Mouse (Mus musculus) midbrain, embryonic 13.5 days (tissue): ENCODE results near the gene Tes. TPM values are rescaled to one million over a fixed set of nuclear protein-coding genes. Genes with fewer than 3 reads are reported as not detected.
A peak's percentile ranks its signal among the peaks of the same experiment; 100 is the strongest.
"Not testable (repeated sequence)": the region's sequence is repeated elsewhere in the genome, so short reads cannot be mapped to it uniquely, and the experiment has no call there.

ENCODE experiments used
- ATAC-seq: fragments of 200-750 bp; cut with Nextera tagmentation; 2 replicates; pipeline ENCODE4 v1.8.0; 2017; ENCODE audit warnings: mild to moderate bottlenecking, moderate TSS enrichment, moderate library complexity
- H3K27ac ChIP-seq: fragments of 300-500 bp; sonication (generic); 2 replicates; pipeline ENCODE4 v1.5.1; 2015; ENCODE audit warnings: inconsistent platforms, mild to moderate bottlenecking, moderate library complexity
- H3K27me3 ChIP-seq: fragments of 300-500 bp; sonication (generic); 2 replicates; pipeline ENCODE4 v1.6.1; 2015; ENCODE audit warnings: mild to moderate bottlenecking, inconsistent platforms
- H3K36me3 ChIP-seq: fragments of 300-500 bp; sonication (generic); 2 replicates; pipeline ENCODE4 v1.6.1; 2015; ENCODE audit warnings: mild to moderate bottlenecking, inconsistent platforms
- H3K4me1 ChIP-seq: fragments of 300-500 bp; sonication (generic); replicated peaks from 2 replicates; pipeline ENCODE4 v1.6.1; 2015; ENCODE audit warnings: inconsistent platforms
- H3K4me2 ChIP-seq: fragments of 300-500 bp; sonication (generic); replicated peaks from 2 replicates; pipeline ENCODE4 v1.6.1; 2015; ENCODE audit warnings: moderate library complexity, mild to moderate bottlenecking, inconsistent platforms
- H3K4me3 ChIP-seq: fragments of 300-500 bp; sonication (generic); replicated peaks from 2 replicates; pipeline ENCODE4 v1.5.1; 2015; ENCODE audit warnings: mild to moderate bottlenecking, inconsistent platforms
- H3K9ac ChIP-seq: fragments of 300-500 bp; sonication (generic); replicated peaks from 2 replicates; pipeline ENCODE4 v1.6.1; 2015; ENCODE audit warnings: mild to moderate bottlenecking, inconsistent platforms
- H3K9me3 ChIP-seq: fragments of 300-500 bp; sonication (generic); 2 replicates; pipeline ENCODE4 v1.6.1; 2016; ENCODE audit warnings: mild to moderate bottlenecking, inconsistent platforms
- WGBS: fragments of 180-500 bp; shearing (Covaris S2); methylation state at CpG from one replicate; pipeline ENCODE4 v1.1.7; 2015; 5-methylcytosine and 5-hydroxymethylcytosine counted together
- polyA plus RNA-seq: library from polyadenylated mRNA; unstranded; fragments of >200 nt; fragmentation: Nextera tagmentation; extraction: Ambion mirVana; gene quantifications from 2 replicates; pipeline ENCODE4 v1.2.1, GENCODE M21; 2015

Tes gene
- polyA plus RNA-seq, 1 experiment from 2014 or later = 25.5 TPM

DNA sequence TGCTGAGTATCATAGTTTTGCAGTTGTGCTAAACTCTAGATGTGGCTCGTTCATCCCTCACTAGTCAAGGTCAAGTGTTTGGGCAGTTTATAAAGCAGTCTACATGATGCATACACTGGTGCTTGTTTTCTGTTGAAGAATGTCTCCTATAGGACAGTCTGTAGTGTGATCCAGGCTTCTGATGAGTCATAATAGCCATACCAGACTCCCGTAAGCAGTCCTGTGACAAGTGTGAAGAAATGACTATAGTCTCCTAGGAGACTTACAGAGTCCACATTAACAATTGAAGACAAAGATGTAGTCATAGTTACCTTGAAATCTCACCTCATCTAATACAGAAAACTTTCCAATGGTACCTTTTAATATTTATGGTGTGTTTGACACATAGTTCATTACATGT lies 4.8 kb upstream of the Tes start:
- Histone ChIP-seq H3K36me3 (no peaks in the 10 kb centered on the region), H3K4me2 (no peak overlapping the region), H3K4me1 (no peaks in the 10 kb centered on the region), H3K27me3 (peaks cover 6% of the 10 kb centered on the region; the same call in 1 of the 2 replicates), H3K9me3 (no peaks in the 10 kb centered on the region), H3K9ac (no peak overlapping the region), H3K27ac (no peak overlapping the region), H3K4me3 (no peak overlapping the region)
- ATAC-seq = no peak
- 86% methylated on average over 2 of the region's 2 CpGs for WGBS

- WGBS = 88% methylated on average over 4 of the region's 4 CpGs
- not testable (repeated sequence) for ATAC-seq
Measured at GRCm38 (mm10) chr6:17061826-17062225, 3.1 kb upstream of the Tes start.

GRCm38 (mm10) chr6:17062366-17062765 lies 2.6 kb upstream of the Tes start:
- H3K9ac ChIP-seq = no peak overlapping the region
- no peaks in the 10 kb centered on the region for H3K36me3 ChIP-seq
- H3K9me3 ChIP-seq = no peaks in the 10 kb centered on the region
- H3K27ac ChIP-seq = no peak overlapping the region
- 90% methylated on average over 6 of the region's 6 CpGs for WGBS
- H3K4me1 ChIP-seq = peaks cover 5% of the 10 kb centered on the region
- H3K4me3 ChIP-seq = no peak overlapping the region
- H3K4me2 ChIP-seq = no peak overlapping the region
- ATAC-seq = no peak
- H3K27me3 ChIP-seq = peaks cover 6% of the 10 kb centered on the region; the same call in 1 of the 2 replicates

More at GRCm38 (mm10) chr6:17061826-17062225, 3.1 kb upstream of the Tes start:
- H3K9ac ChIP-seq, H3K4me2 ChIP-seq, H3K36me3 ChIP-seq, H3K9me3 ChIP-seq, H3K27me3 ChIP-seq, H3K27ac ChIP-seq, H3K4me3 ChIP-seq, H3K4me1 ChIP-seq: not testable (repeated sequence)

DNA sequence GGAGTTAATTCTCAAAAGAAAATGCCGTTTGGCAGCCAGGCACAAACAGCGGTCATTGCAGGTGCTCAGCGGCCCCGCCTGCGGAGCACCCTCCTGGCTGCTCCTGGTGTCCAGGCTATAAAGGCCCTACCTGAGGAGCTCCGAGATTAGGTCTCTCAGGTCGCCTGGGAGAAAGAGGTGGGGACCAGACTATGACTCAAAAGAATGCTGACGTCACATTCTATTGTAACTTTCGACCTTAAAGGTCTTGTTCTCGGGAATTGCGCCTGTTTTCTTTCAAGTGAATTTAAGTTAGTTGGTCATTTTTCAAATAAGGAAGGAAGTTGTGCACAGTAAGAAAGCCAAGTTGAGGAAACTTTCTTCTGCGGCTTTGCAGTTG lies 831 bp downstream of the Tes start:
- Histone ChIP-seq H3K4me1 (peaks cover 5% of the 10 kb centered on the region), H3K4me3 (peak overlapping the region; percentile 69), H3K9me3 (no peaks in the 10 kb centered on the region), H3K27me3 (peaks cover 6% of the 10 kb centered on the region; the same call in 1 of the 2 replicates), H3K27ac (no peak overlapping the region), H3K36me3 (no peaks in the 10 kb centered on the region), H3K9ac (peak overlapping the region; percentile 77), H3K4me2 (peak overlapping the region; percentile 73)
- 6% methylated on average over 12 of the region's 12 CpGs for WGBS
- ATAC-seq = peak; percentile 66

DNA sequence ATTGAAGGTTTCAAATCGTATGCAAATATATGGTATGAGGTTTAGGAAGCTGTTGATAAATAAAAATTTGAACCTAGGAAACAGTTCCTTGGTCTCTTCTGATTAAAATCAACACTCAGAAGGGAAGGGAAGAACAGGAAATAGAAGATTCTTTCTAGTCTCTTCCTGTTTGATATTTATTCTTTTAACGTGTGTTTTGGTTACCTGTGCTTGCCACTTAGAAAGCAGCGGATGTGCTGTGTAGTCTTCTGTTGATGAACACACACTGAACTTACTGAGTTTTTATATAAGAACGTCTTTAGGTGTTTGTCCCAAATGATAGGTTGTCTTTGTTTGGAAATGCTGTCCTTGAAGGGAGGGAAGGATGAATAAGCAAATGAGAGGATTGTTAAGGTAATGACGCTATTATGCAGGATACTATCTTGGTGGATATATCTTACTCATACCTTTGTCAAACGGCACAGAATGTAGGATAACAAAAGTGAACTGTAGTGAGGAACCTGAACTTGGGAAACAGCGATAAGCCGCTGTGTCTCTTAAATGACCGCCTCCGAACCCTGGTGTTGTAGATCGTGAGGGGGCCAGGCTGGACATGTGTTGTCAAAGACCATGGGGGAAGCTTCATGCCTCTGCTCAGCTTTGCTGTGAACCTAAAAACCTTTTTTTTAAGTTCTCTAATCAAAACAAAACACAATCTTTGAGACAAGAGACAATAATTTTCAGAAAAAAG lies 1.4 kb downstream of the Tes start:
- no peaks in the 10 kb centered on the region for H3K9me3 ChIP-seq
- H3K36me3 ChIP-seq = no peaks in the 10 kb centered on the region
- peaks cover 5% of the 10 kb centered on the region for H3K4me1 ChIP-seq
- no peak for ATAC-seq
- H3K9ac ChIP-seq = no peak overlapping the region
- peak overlapping the region; percentile 73 for H3K4me2 ChIP-seq
- WGBS = 64% methylated on average over 11 of the region's 11 CpGs
- peak overlapping the region; percentile 69 for H3K4me3 ChIP-seq
- H3K27ac ChIP-seq = no peak overlapping the region
- peaks cover 6% of the 10 kb centered on the region; the same call in 1 of the 2 replicates for H3K27me3 ChIP-seq

DNA sequence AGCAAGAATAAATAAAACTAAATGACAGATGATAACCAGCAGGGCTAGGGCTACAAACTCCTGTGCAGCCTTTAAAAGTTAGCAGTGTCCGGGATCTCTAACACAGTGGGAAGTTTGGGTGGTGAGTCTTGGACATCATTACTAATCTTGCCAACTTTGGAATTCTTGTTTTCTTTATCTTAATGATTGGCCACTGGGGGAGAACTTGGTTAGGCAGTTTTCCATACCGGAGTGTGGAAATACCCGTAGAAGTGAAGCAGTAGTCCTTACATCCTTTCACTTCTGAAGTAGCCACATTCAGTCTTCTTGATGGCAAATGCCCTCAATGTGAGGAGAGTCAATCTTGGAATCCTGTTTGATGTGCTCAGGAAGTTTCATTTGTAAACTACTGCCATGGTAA lies 7.0 kb downstream of the Tes start:
- WGBS = 97% methylated on average over 3 of the region's 3 CpGs
- Histone ChIP-seq H3K4me3 (no peak overlapping the region), H3K36me3 (no peaks in the 10 kb centered on the region), H3K27me3 (no peaks in the 10 kb centered on the region), H3K9ac (no peak overlapping the region), H3K4me2 (no peak overlapping the region), H3K27ac (no peak overlapping the region), H3K9me3 (no peaks in the 10 kb centered on the region), H3K4me1 (no peaks in the 10 kb centered on the region)
- no peak for ATAC-seq

DNA sequence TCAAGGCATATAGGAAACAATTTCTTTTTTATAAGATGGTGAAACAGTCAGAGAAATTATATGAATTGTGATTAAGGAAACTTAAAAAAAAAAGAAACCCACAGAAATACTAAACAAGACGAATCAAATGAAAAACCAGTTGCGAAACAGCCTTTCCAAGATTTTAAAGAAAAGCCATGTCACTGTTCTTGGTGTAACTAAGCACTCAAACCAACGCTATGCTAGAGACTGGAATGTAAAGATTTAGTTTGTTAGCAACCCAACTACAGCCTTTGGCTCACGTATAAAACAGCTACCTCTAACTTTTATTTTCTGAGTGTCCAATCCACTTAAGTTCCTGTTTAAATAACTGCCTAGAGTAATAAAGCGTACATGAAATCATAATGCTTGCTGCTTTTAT lies 7.4 kb downstream of the Tes start:
- ATAC-seq = no peak
- WGBS = 92% methylated on average over 5 of the region's 5 CpGs
- Histone ChIP-seq H3K27ac (no peak overlapping the region), H3K4me2 (no peak overlapping the region), H3K4me1 (peaks cover 2% of the 10 kb centered on the region; the same call in 1 of the 2 replicates), H3K36me3 (no peaks in the 10 kb centered on the region), H3K9ac (no peak overlapping the region), H3K9me3 (no peaks in the 10 kb centered on the region), H3K4me3 (no peak overlapping the region), H3K27me3 (no peaks in the 10 kb centered on the region)

DNA sequence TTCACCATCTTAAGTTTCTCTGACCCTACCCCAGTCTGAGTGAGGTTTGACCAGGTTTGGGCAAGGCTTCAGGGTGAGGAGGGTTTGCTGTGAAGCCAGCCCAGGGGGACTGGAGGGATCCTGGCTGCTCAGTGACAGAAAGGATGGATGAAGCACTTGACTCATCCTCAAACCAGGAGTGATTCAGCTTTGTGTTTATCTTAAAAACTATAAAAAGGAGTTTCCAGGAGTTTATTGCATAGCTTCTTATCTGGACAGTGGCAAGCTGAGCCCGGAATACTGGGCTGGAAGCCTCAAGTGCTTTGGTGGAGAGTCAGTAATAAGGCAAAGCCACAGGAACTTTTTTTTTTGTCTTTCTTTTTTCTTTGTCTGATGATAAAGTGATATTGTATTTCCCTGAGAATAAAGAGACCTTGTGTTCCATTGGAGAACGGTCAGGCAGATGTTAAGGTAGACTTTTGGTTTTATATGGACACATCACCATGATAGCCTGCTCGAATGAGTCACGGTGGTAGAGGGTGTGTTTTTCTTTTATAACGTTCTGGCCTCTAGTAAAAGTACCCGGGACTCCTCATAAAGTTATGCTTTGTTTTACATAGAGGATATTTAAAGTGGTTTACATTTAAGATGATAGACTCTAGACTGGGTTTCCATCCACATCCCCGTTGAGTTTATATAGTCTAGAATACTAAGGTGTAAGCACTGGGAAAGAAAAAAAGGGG lies 8.0 kb downstream of the Tes start:
- Histone ChIP-seq H3K9me3 (no peaks in the 10 kb centered on the region), H3K36me3 (no peaks in the 10 kb centered on the region), H3K27me3 (no peaks in the 10 kb centered on the region), H3K4me1 (peaks cover 8% of the 10 kb centered on the region), H3K27ac (no peak overlapping the region), H3K4me3 (no peak overlapping the region), H3K4me2 (no peak overlapping the region), H3K9ac (no peak overlapping the region)
- ATAC-seq = no peak
- WGBS = 91% methylated on average over 7 of the region's 7 CpGs

DNA sequence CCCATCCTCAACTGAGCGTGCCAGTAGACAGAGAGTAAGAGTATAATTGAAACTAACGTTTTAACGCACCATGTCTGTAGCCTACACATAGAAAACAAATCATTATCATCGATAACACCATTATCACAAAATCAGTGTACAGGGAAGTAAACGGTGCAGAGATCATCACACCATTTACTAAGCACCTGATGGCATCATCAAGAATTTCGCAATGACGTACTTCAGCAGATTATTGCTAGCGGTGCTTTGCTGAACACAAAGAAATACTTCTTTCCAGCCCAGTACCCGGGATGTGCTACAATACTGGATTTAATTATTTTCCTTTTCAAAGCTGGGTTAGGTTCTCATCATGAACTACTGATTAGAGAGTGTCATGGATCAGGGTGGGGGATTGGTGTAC lies 12.3 kb downstream of the Tes start:
- Histone ChIP-seq H3K9ac (no peak overlapping the region), H3K4me2 (no peak overlapping the region), H3K27me3 (no peaks in the 10 kb centered on the region), H3K36me3 (no peaks in the 10 kb centered on the region), H3K4me3 (no peak overlapping the region), H3K4me1 (peaks cover 9% of the 10 kb centered on the region), H3K9me3 (no peaks in the 10 kb centered on the region), H3K27ac (no peak overlapping the region)
- ATAC-seq = no peak
- WGBS = 63% methylated on average over 9 of the region's 9 CpGs

DNA sequence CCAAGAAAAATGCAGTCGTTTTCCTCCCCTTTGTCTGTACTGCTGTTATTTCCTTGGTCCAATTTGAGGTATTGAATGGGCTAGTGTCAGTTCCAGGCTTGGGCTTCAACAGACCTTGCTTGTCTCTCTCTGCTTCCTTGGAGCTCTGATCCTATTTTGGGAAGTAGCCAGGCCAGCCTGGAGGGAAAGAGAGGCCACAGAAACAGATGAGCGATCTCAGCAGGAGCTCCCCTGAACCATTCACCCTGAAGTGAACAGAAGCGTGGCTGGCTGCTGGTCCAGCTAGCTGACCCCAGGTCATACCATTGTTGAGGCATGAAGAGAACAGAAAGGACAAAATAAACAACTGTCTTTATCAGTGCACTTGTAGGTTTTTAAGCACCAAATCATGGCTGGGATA lies 12.8 kb downstream of the Tes start:
- no peaks in the 10 kb centered on the region for H3K9me3 ChIP-seq
- WGBS = 6% methylated on average over 3 of the region's 3 CpGs
- no peak overlapping the region for H3K9ac ChIP-seq
- no peak overlapping the region for H3K4me3 ChIP-seq
- H3K4me2 ChIP-seq = no peak overlapping the region
- H3K4me1 ChIP-seq = peaks cover 9% of the 10 kb centered on the region
- ATAC-seq = no peak
- H3K27me3 ChIP-seq = no peaks in the 10 kb centered on the region
- H3K36me3 ChIP-seq = no peaks in the 10 kb centered on the region
- no peak overlapping the region for H3K27ac ChIP-seq

- H3K4me3 ChIP-seq = no peak overlapping the region
- H3K4me2 ChIP-seq = no peak overlapping the region
- H3K36me3 ChIP-seq = no peaks in the 10 kb centered on the region
- no peak overlapping the region for H3K9ac ChIP-seq
- H3K27ac ChIP-seq = no peak overlapping the region
- no peak for ATAC-seq
- H3K4me1 ChIP-seq = peaks cover 9% of the 10 kb centered on the region
- H3K27me3 ChIP-seq = no peaks in the 10 kb centered on the region
- H3K9me3 ChIP-seq = no peaks in the 10 kb centered on the region
- 45% methylated on average over 5 of the region's 5 CpGs for WGBS
Measured at GRCm38 (mm10) chr6:17079304-17079703, 14.4 kb downstream of the Tes start.

DNA sequence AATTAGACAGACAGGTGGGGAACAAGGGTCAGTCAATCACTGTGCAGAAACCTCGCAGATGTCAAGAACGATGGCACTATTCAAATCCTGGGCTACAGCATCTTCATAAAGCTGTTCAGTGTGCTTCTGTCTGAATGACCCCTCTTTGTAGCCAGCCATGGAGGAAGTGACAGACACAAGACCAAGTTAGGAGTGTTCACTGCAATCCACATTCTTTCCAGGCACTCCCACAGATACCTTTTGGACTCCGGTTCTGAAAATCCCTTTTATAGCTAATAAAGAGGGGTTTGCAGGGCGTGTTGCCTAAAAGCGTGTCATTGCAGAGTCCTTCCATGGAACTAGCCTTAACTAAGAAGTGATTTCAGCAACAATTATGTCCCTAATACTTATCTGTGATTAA lies 14.9 kb downstream of the Tes start:
- ATAC-seq = no peak
- Histone ChIP-seq H3K4me2 (no peak overlapping the region), H3K27ac (no peak overlapping the region), H3K9me3 (no peaks in the 10 kb centered on the region), H3K4me3 (no peak overlapping the region), H3K4me1 (peaks cover 9% of the 10 kb centered on the region), H3K27me3 (no peaks in the 10 kb centered on the region), H3K36me3 (no peaks in the 10 kb centered on the region), H3K9ac (no peak overlapping the region)
- 75% methylated on average over 5 of the region's 5 CpGs for WGBS
